Mouse (Mus musculus): Measurements from ENCODE around the gene Rab15.
"Not testable (repeated sequence)": the region's sequence is repeated elsewhere in the genome, so short reads cannot be mapped to it uniquely, and the experiment has no call there.

The Rab15 gene

GRCm38 (mm10) chr12:76822651-76823041, at the start of gene Rab15:
TSS of gene Rab15 (minus strand) at chr12:76822908.
- DNase-seq = no peak

- DNase-seq = no peak
Observed at GRCm38 (mm10) chr12:76869561-76869960, 46.9 kb upstream of the Rab15 start.

- DNase-seq = no peak
Observed at GRCm38 (mm10) chr12:76868463-76869198, 45.9 kb upstream of the Rab15 start.

GRCm38 (mm10) chr12:76867586-76868280, 45.0 kb upstream of the Rab15 start:
- DNase-seq = no peak

GRCm38 (mm10) chr12:76865266-76865665, 42.6 kb upstream of the Rab15 start:
- DNase-seq = no peak

GRCm38 (mm10) chr12:76863651-76864050, 40.9 kb upstream of the Rab15 start:
- DNase-seq = no peak

- DNase-seq = not testable (repeated sequence)
Observed at GRCm38 (mm10) chr12:76858788-76859187, 36.1 kb upstream of the Rab15 start.

- DNase-seq = no peak
Observed at GRCm38 (mm10) chr12:76857087-76857486, 34.4 kb upstream of the Rab15 start.

GRCm38 (mm10) chr12:76853378-76854142, 30.9 kb upstream of the Rab15 start:
- no peak for DNase-seq

GRCm38 (mm10) chr12:76852419-76852818, 29.7 kb upstream of the Rab15 start:
- DNase-seq = no peak

- no peak for DNase-seq
Observed at GRCm38 (mm10) chr12:76844346-76845061, 21.8 kb upstream of the Rab15 start.

- DNase-seq = no peak
Observed at GRCm38 (mm10) chr12:76840081-76840480, 17.4 kb upstream of the Rab15 start.

GRCm38 (mm10) chr12:76839298-76839697, 16.6 kb upstream of the Rab15 start:
- no peak for DNase-seq

- DNase-seq = no peak
Observed at GRCm38 (mm10) chr12:76837844-76838650, 15.3 kb upstream of the Rab15 start.

GRCm38 (mm10) chr12:76837101-76837843, 14.6 kb upstream of the Rab15 start:
- DNase-seq = peak; percentile 99

- peak; percentile 30 to 48 for DNase-seq
Observed at GRCm38 (mm10) chr12:76832704-76833103, 10.0 kb upstream of the Rab15 start.

- no peak for DNase-seq
Observed at GRCm38 (mm10) chr12:76825283-76825682, 2.6 kb upstream of the Rab15 start.

GRCm38 (mm10) chr12:76822002-76822650, 582 bp downstream of the Rab15 start:
- peak in 1 of 2 experiments; percentile 55 for DNase-seq

- no peak for DNase-seq
Observed at GRCm38 (mm10) chr12:76820615-76821014, 2.1 kb downstream of the Rab15 start.

GRCm38 (mm10) chr12:76819816-76820215, 2.9 kb downstream of the Rab15 start:
- DNase-seq = no peak

GRCm38 (mm10) chr12:76818908-76819307, 3.8 kb downstream of the Rab15 start:
- DNase-seq = no peak

Measured in kidney, postnatal 36 days (tissue).